Mouse (Mus musculus): Measurements from ENCODE around the gene Slc29a1.

Slc29a1 gene

GRCm38 (mm10) chr17:45589844-45590243 is 9.6 kb downstream of the Slc29a1 start:
- no peak for DNase-seq (ENCODE audit: low read depth, low spot score)

GRCm38 (mm10) chr17:45589236-45589635 is 10.2 kb downstream of the Slc29a1 start:
- no peak for DNase-seq (ENCODE audit: low read depth, low spot score)

GRCm38 (mm10) chr17:45588370-45588769 is 11.0 kb downstream of the Slc29a1 start:
- no peak for DNase-seq (ENCODE audit: low read depth, low spot score)

GRCm38 (mm10) chr17:45586449-45586837 is 13.0 kb downstream of the Slc29a1 start:
- peak; percentile 43 for DNase-seq (ENCODE audit: low read depth, low spot score)

- DNase-seq (ENCODE audit: low read depth, low spot score): no peak
These were observed 13.5 kb downstream of the Slc29a1 start for GRCm38 (mm10) chr17:45585725-45586448.

GRCm38 (mm10) chr17:45584939-45585678 is 14.3 kb downstream of the Slc29a1 start:
- peak; percentile 74 for DNase-seq (ENCODE audit: low read depth, low spot score)

GRCm38 (mm10) chr17:45584096-45584896 is 15.1 kb downstream of the Slc29a1 start:
- DNase-seq (ENCODE audit: low read depth, low spot score): no peak

GRCm38 (mm10) chr17:45582715-45583355 is 16.6 kb downstream of the Slc29a1 start:
- DNase-seq (ENCODE audit: low read depth, low spot score): peak; percentile 76

GRCm38 (mm10) chr17:45582188-45582587 is 17.2 kb downstream of the Slc29a1 start:
- no peak for DNase-seq (ENCODE audit: low read depth, low spot score)

GRCm38 (mm10) chr17:45581567-45581983 is 17.8 kb downstream of the Slc29a1 start:
- DNase-seq (ENCODE audit: low read depth, low spot score): peak; percentile 90

GRCm38 (mm10) chr17:45580958-45581477 is 18.4 kb downstream of the Slc29a1 start:
- no peak for DNase-seq (ENCODE audit: low read depth, low spot score)

GRCm38 (mm10) chr17:45579554-45579953 is 19.9 kb downstream of the Slc29a1 start:
- no peak for DNase-seq (ENCODE audit: low read depth, low spot score)

GRCm38 (mm10) chr17:45578843-45579242 is 20.6 kb downstream of the Slc29a1 start:
- peak; percentile 73 for DNase-seq (ENCODE audit: low read depth, low spot score)

- DNase-seq (ENCODE audit: low read depth, low spot score): no peak
These were observed 21.2 kb downstream of the Slc29a1 start for GRCm38 (mm10) chr17:45578242-45578641.

- DNase-seq (ENCODE audit: low read depth, low spot score): no peak
These were observed 24.1 kb downstream of the Slc29a1 start for GRCm38 (mm10) chr17:45575123-45575897.

GRCm38 (mm10) chr17:45574129-45574761 is 25.2 kb downstream of the Slc29a1 start:
- peak; percentile 87 for DNase-seq (ENCODE audit: low read depth, low spot score)

GRCm38 (mm10) chr17:45573780-45574123 is 25.7 kb downstream of the Slc29a1 start:
- DNase-seq (ENCODE audit: low read depth, low spot score): peak; percentile 98

GRCm38 (mm10) chr17:45573087-45573779 is 26.2 kb downstream of the Slc29a1 start, which contains the start of gene Hsp90ab1:
Gene Hsp90ab1 (minus strand): TSS chr17:45573271.
- DNase-seq (ENCODE audit: low read depth, low spot score): peak; percentile 99

Measured in CD4-positive, CD25-positive, alpha-beta regulatory T cell, adult 2 months (primary cell).